Mouse (Mus musculus) kidney, embryonic 15.5 days (tissue): ENCODE measurements around the gene Fat2. TPM values are rescaled to one million over a fixed set of nuclear protein-coding genes. Genes with fewer than 3 reads are reported as not detected.

Source experiments
- ATAC-seq: fragments of 200-750 bp; cut with Nextera tagmentation; replicated peaks from 2 replicates; pipeline ENCODE4 v1.8.0; 2017; ENCODE audit warnings: moderate TSS enrichment; ENCODE audit not compliant: low FRiP score
- H3K27ac ChIP-seq: fragments of 300-500 bp; sonication (generic); 2 replicates; pipeline ENCODE4 v1.5.1; 2015; ENCODE audit warnings: mild to moderate bottlenecking, inconsistent platforms
- H3K27me3 ChIP-seq: fragments of 300-500 bp; sonication (generic); 2 replicates; pipeline ENCODE4 v1.6.1; 2015; ENCODE audit warnings: inconsistent platforms
- H3K36me3 ChIP-seq: fragments of 300-500 bp; sonication (generic); 2 replicates; pipeline ENCODE4 v1.6.1; 2015; ENCODE audit warnings: inconsistent platforms
- H3K4me1 ChIP-seq: fragments of 300-500 bp; sonication (generic); 2 replicates; pipeline ENCODE4 v1.6.1; 2015; ENCODE audit warnings: inconsistent platforms
- H3K4me2 ChIP-seq: fragments of 300-500 bp; sonication (generic); 2 replicates; pipeline ENCODE4 v1.6.1; 2015; ENCODE audit warnings: moderate library complexity, mild to moderate bottlenecking, inconsistent platforms
- H3K4me3 ChIP-seq: fragments of 300-500 bp; sonication (generic); replicated peaks from 2 replicates; pipeline ENCODE4 v1.5.1; 2015; ENCODE audit warnings: mild to moderate bottlenecking, inconsistent platforms
- H3K9ac ChIP-seq: fragments of 300-500 bp; sonication (generic); 2 replicates; pipeline ENCODE4 v1.6.1; 2015; ENCODE audit warnings: mild to moderate bottlenecking, inconsistent platforms
- H3K9me3 ChIP-seq: fragments of 300-500 bp; sonication (generic); replicated peaks from 2 replicates; pipeline ENCODE4 v1.6.1; 2016; ENCODE audit warnings: inconsistent platforms
- WGBS: fragments of 180-500 bp; shearing (Covaris S2); methylation state at CpG from one replicate; pipeline ENCODE4 v1.1.7; 2015; ENCODE audit warnings: mixed read lengths; 5-methylcytosine and 5-hydroxymethylcytosine counted together
- polyA plus RNA-seq: library from polyadenylated mRNA; unstranded; fragments of >200 nt; fragmentation: Nextera tagmentation; extraction: Ambion mirVana; gene quantifications from 2 replicates; pipeline ENCODE4 v1.2.1, GENCODE M21; 2015

The Fat2 gene
- polyA plus RNA-seq: 0.08 and 0.10 TPM in 2 replicates

DNA sequence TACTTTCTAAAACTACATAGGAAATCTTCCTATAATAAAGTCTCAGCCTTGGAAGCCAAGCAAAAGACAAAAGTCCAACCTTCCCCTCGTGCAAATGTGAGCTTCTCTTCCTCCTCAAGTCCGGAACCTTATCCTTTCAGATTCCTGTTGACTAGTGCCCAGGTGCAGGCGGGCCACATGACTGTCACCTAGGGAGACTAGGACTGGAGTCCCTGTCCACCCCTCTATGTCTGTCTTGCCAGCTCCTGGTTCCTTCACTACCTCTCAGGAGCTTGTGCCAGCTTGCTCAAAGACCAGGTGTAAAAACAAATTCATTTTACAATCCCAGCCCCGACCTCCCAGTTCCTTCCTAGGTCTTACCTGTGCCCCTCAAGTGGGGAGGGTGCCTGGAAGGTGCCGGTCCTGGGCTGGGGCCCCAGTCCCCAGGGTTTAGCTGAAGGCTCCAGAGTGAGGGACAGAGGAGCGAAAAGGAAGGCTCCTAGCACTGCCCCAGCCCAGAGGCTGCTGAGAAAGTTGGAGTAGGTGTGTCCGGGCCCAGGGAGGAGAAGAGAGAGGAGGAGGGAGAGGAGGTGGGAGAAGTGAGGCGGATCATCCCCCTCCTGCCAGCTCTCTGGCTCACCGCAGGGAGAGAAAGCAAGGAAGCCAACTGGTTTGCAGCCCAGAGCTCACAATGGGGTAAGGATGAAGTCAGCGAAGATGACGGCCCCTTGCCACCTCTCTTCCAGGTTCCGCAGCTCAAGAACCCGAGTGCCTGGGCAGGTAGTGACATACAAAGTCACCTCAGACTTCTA lies at the start of gene Fat2:
Fat2 (minus strand) TSS at position 464 of the 791 bp plus-strand sequence.
- H3K27ac ChIP-seq: no peak within 1 kb of the TSS
- no peak within 1 kb of the TSS for H3K9ac ChIP-seq
- no peaks in the 10 kb centered on the region for H3K9me3 ChIP-seq
- H3K4me2 ChIP-seq: no peak within 1 kb of the TSS
- H3K36me3 ChIP-seq: no peaks in the 10 kb centered on the region
- peaks cover 5% of the 10 kb centered on the region; the same call in 1 of the 2 replicates for H3K4me1 ChIP-seq
- 36% methylated on average over 13 of the region's 13 CpGs for WGBS
- peak; percentile 71 for ATAC-seq
- H3K27me3 ChIP-seq: no peaks in the 10 kb centered on the region
- no peak within 1 kb of the TSS for H3K4me3 ChIP-seq

GRCm38 (mm10) chr11:55383463-55384045 lies 47.2 kb upstream of the Fat2 start:
- 30% methylated on average over 6 of the region's 6 CpGs for WGBS
- Histone ChIP-seq H3K4me2 (no peak overlapping the region), H3K4me1 (peaks cover 36% of the 10 kb centered on the region), H3K27ac (no peak overlapping the region), H3K27me3 (no peaks in the 10 kb centered on the region; the same call in 1 of the 2 replicates), H3K36me3 (no peaks in the 10 kb centered on the region), H3K9ac (no peak overlapping the region), H3K9me3 (no peaks in the 10 kb centered on the region), H3K4me3 (no peak overlapping the region)
- ATAC-seq: no peak

DNA sequence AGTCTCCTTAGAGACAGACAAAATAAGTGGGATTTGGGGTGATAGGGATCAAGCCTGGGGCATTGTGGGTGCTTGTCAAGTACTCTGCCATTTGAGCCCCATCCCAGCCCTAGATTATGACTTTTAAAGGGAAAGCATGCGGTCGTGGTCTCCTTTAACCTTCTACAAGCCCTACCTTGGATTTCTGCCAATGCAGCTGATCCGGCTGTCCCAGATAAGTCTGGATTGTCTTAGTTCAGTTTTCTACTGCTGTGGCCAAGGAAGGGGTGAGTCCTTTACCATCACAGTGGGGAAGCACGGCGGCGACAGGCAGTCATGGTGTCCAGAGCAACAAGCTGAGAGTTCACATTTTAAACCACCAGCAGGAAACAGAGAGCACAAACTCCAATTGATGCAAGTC lies 44.5 kb upstream of the Fat2 start:
- 0 out of 2 replicates have a peak overlapping the region, but pooled peaks have one; percentile 4 for H3K27ac ChIP-seq
- H3K36me3 ChIP-seq: no peaks in the 10 kb centered on the region
- no peak overlapping the region for H3K4me3 ChIP-seq
- 45% methylated on average over 6 of the region's 6 CpGs for WGBS
- ATAC-seq: no peak
- no peaks in the 10 kb centered on the region for H3K27me3 ChIP-seq
- H3K4me2 ChIP-seq: no peak overlapping the region
- peaks cover 27% of the 10 kb centered on the region for H3K4me1 ChIP-seq
- no peak overlapping the region for H3K9ac ChIP-seq
- H3K9me3 ChIP-seq: no peaks in the 10 kb centered on the region

DNA sequence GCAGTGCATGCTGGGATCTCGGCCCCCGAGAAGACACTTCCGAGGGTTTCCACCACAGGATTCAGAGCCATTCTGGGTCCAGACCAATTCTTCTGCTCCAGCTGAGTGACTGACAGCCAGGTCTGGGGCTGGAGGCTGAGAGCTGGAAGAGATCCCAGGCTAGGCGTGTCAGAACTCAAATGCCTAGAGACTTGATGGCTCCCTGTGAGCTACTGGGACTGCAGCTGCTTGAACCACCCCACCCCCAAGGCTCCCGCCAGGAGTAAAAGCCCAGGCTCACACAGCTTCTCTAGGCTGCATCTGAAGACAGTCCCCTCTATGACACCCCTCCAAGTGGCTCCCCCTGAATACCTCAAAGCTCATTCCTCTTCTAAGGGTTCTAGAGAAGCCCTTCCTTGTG lies 42.0 kb upstream of the Fat2 start:
- ATAC-seq: peak; percentile 62; the same call in 1 of the 2 replicates
- Histone ChIP-seq H3K4me2 (no peak overlapping the region), H3K9ac (no peak overlapping the region), H3K27ac (no peak overlapping the region), H3K36me3 (no peaks in the 10 kb centered on the region), H3K4me1 (peaks cover 21% of the 10 kb centered on the region), H3K4me3 (no peak overlapping the region), H3K27me3 (no peaks in the 10 kb centered on the region), H3K9me3 (no peaks in the 10 kb centered on the region)
- WGBS: 58% methylated on average over 5 of the region's 5 CpGs

- ATAC-seq: no peak
- no peaks in the 10 kb centered on the region for H3K9me3 ChIP-seq
- 60% methylated on average over 6 of the region's 6 CpGs for WGBS
These were observed 37.5 kb upstream of the Fat2 start for GRCm38 (mm10) chr11:55373838-55374237.

GRCm38 (mm10) chr11:55373373-55373772 lies 37.0 kb upstream of the Fat2 start:
- H3K9ac ChIP-seq: no peak overlapping the region
- H3K27ac ChIP-seq: no peak overlapping the region
- no peak for ATAC-seq
- peaks cover 8% of the 10 kb centered on the region for H3K4me1 ChIP-seq
- no peaks in the 10 kb centered on the region for H3K9me3 ChIP-seq
- H3K27me3 ChIP-seq: no peaks in the 10 kb centered on the region
- H3K4me2 ChIP-seq: no peak overlapping the region
- no peak overlapping the region for H3K4me3 ChIP-seq
- 75% methylated on average over 12 of the region's 12 CpGs for WGBS
- no peaks in the 10 kb centered on the region for H3K36me3 ChIP-seq

More at GRCm38 (mm10) chr11:55373838-55374237, 37.5 kb upstream of the Fat2 start:
- H3K27me3 ChIP-seq: no peaks in the 10 kb centered on the region
- H3K4me3 ChIP-seq: no peak overlapping the region
- H3K9ac ChIP-seq: no peak overlapping the region
- H3K4me1 ChIP-seq: peaks cover 11% of the 10 kb centered on the region
- H3K4me2 ChIP-seq: no peak overlapping the region
- H3K36me3 ChIP-seq: no peaks in the 10 kb centered on the region
- no peak overlapping the region for H3K27ac ChIP-seq

DNA sequence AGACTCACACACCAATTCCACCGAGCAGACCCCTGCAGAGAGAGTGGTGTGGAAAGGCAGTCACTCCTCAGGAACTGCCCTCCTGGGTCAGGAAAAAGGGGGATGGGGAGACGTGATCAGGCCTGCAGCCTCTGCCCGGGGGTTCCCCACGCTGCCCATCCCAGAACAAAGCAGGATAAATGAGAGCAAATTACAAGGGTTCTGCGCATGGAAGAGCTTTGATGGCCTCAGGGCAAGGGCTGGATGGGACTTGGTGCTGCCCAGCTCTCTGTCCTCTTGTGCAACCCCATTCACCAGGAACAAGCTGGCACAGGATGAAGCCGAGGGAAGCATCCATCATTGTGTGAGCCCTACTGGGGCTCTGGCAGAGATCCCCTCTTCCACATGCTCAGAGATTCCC lies 35.6 kb upstream of the Fat2 start:
- no peak overlapping the region for H3K27ac ChIP-seq
- whole genome bisulfite sequencing: 50% methylated on average over 6 of the region's 6 CpGs
- no peak for ATAC-seq

GRCm38 (mm10) chr11:55369093-55369471 lies 32.7 kb upstream of the Fat2 start:
- peak overlapping the region; percentile 68 for H3K27ac ChIP-seq
- no peaks in the 10 kb centered on the region for H3K9me3 ChIP-seq
- 30% methylated on average over 6 of the region's 6 CpGs for WGBS
- no peaks in the 10 kb centered on the region for H3K27me3 ChIP-seq
- H3K9ac ChIP-seq: no peak overlapping the region
- no peak overlapping the region for H3K4me2 ChIP-seq
- no peaks in the 10 kb centered on the region for H3K36me3 ChIP-seq
- H3K4me1 ChIP-seq: peaks cover 12% of the 10 kb centered on the region
- H3K4me3 ChIP-seq: no peak overlapping the region
- 0 out of 2 replicates have a peak, but pooled peaks have one; percentile 34 for ATAC-seq

More for the DNA sequence above, 35.6 kb upstream of the Fat2 start:
- no peak overlapping the region for H3K4me2 ChIP-seq
- peaks cover 12% of the 10 kb centered on the region for H3K4me1 ChIP-seq
- H3K36me3 ChIP-seq: no peaks in the 10 kb centered on the region
- no peak overlapping the region for H3K9ac ChIP-seq
- no peaks in the 10 kb centered on the region for H3K27me3 ChIP-seq
- no peak overlapping the region for H3K4me3 ChIP-seq
- H3K9me3 ChIP-seq: no peaks in the 10 kb centered on the region

- no peaks in the 10 kb centered on the region for H3K36me3 ChIP-seq
- no peak overlapping the region for H3K4me2 ChIP-seq
- ATAC-seq: 0 out of 2 replicates have a peak, but pooled peaks have one; percentile 59
- no peaks in the 10 kb centered on the region for H3K9me3 ChIP-seq
- no peak overlapping the region for H3K4me3 ChIP-seq
- no peaks in the 10 kb centered on the region for H3K27me3 ChIP-seq
- 55% methylated on average over 4 of the region's 4 CpGs for WGBS
- H3K4me1 ChIP-seq: peaks cover 12% of the 10 kb centered on the region
- no peak overlapping the region for H3K9ac ChIP-seq
- peak overlapping the region; percentile 68 for H3K27ac ChIP-seq
These were observed 32.2 kb upstream of the Fat2 start for GRCm38 (mm10) chr11:55368388-55369092.

DNA sequence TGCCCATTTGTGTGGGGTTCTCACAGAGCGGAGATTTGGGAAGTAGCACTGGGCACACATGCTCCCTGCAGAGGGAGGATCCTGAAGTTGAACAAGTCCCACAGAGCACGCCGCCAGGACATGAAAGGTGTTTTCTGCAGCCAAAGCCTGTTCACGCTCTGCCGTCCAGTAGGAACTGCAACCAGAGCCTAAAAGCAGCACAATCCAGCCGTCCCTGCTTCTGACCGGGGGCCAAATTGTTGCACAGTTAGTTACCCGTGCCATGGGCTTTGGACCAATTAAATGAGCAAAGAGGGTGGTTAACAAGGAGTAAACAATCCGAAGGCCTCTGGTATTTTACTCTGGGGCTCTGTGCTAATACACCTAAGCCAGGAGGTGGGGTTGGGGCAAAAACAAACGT lies 31.4 kb upstream of the Fat2 start:
- Histone ChIP-seq H3K27ac (peak overlapping the region; percentile 1; the same call in 1 of the 2 replicates), H3K4me2 (no peak overlapping the region), H3K4me3 (no peak overlapping the region), H3K36me3 (no peaks in the 10 kb centered on the region), H3K27me3 (no peaks in the 10 kb centered on the region), H3K4me1 (peaks cover 12% of the 10 kb centered on the region), H3K9me3 (no peaks in the 10 kb centered on the region), H3K9ac (no peak overlapping the region)
- WGBS: 58% methylated on average over 10 of the region's 10 CpGs
- no peak; the same call in 1 of the 2 replicates for ATAC-seq

DNA sequence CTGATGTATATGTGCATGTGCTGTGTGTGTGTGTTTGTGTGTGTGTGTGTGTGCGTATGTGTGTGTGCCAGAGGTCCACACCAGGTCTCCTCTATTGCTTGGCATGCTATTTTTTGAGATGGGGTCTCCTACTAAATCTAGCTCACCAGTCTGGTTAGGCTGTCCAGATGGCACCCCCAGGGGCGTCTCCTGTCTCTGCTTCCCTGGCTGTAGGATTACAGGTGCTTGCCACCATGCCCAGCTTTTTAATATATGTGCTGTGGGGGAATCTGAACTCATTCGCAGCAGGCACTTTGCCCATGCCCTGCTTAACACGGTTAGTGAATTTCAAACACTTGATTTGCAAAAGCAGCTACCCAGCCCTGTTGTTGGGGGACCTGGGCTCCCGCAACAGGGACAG lies 29.5 kb upstream of the Fat2 start:
- H3K9ac ChIP-seq: no peak overlapping the region
- no peaks in the 10 kb centered on the region for H3K36me3 ChIP-seq
- 73% methylated on average over 5 of the region's 5 CpGs for WGBS
- H3K9me3 ChIP-seq: no peaks in the 10 kb centered on the region
- no peak for ATAC-seq
- no peaks in the 10 kb centered on the region for H3K27me3 ChIP-seq
- no peak overlapping the region for H3K27ac ChIP-seq
- H3K4me3 ChIP-seq: no peak overlapping the region
- H3K4me2 ChIP-seq: no peak overlapping the region
- H3K4me1 ChIP-seq: peaks cover 12% of the 10 kb centered on the region

- H3K36me3 ChIP-seq: no peaks in the 10 kb centered on the region
- no peak overlapping the region for H3K4me2 ChIP-seq
- no peaks in the 10 kb centered on the region for H3K27me3 ChIP-seq
- no peak for ATAC-seq
- peaks cover 12% of the 10 kb centered on the region for H3K4me1 ChIP-seq
- no peak overlapping the region for H3K9ac ChIP-seq
- H3K9me3 ChIP-seq: no peaks in the 10 kb centered on the region
- WGBS: 51% methylated on average over 4 of the region's 4 CpGs
- no peak overlapping the region for H3K27ac ChIP-seq
- no peak overlapping the region for H3K4me3 ChIP-seq
These were observed 28.9 kb upstream of the Fat2 start for GRCm38 (mm10) chr11:55365242-55365641.
